Mouse (Mus musculus) intestine, embryonic 14.5 days (tissue): ENCODE data around the gene Mbnl2. TPM values are rescaled to one million over a fixed set of nuclear protein-coding genes. Genes with fewer than 3 reads are reported as not detected.

Experiments
- ATAC-seq: fragments of 200-750 bp; cut with Nextera tagmentation; replicated peaks from 2 replicates; pipeline ENCODE4 v1.8.0; 2017; ENCODE audit warnings: low read depth, moderate number of reproducible peaks, moderate TSS enrichment, moderate library complexity; ENCODE audit not compliant: low FRiP score, low TSS enrichment
- DNase-seq: peaks from one replicate; pipeline ENCODE4 v3.0.0-alpha.2; 2018; ENCODE audit warnings: low spot score
- H3K27ac ChIP-seq: fragments of 300-500 bp; sonication (generic); 2 replicates; pipeline ENCODE4 v1.5.1; 2014; ENCODE audit warnings: low read depth, mild to moderate bottlenecking, control low read depth
- H3K27me3 ChIP-seq: fragments of 300-500 bp; sonication (generic); replicated peaks from 2 replicates; pipeline ENCODE4 v1.6.1; 2014; ENCODE audit warnings: low read length, control low read depth; ENCODE audit not compliant: control insufficient read depth, insufficient read depth
- H3K36me3 ChIP-seq: fragments of 300-500 bp; sonication (generic); 2 replicates; pipeline ENCODE4 v1.6.1; 2014; ENCODE audit warnings: low read length, control low read depth; ENCODE audit not compliant: control insufficient read depth, insufficient read depth
- H3K4me1 ChIP-seq: fragments of 300-500 bp; sonication (generic); replicated peaks from 2 replicates; pipeline ENCODE4 v1.6.1; 2014; ENCODE audit warnings: low read length, control low read depth, mixed read lengths; ENCODE audit not compliant: control insufficient read depth, insufficient read depth
- H3K4me2 ChIP-seq: fragments of 300-500 bp; sonication (generic); 2 replicates; pipeline ENCODE4 v1.6.1; 2014; ENCODE audit warnings: low read length
- H3K4me3 ChIP-seq: fragments of 300-500 bp; sonication (generic); 2 replicates; pipeline ENCODE4 v1.5.1; 2014; ENCODE audit warnings: low read depth, low read length, control low read depth, mixed read lengths
- H3K9ac ChIP-seq: fragments of 300-500 bp; sonication (generic); 2 replicates; pipeline ENCODE4 v1.6.1; 2014; ENCODE audit warnings: mild to moderate bottlenecking, low read length
- H3K9me3 ChIP-seq: fragments of 300-500 bp; sonication (generic); 2 replicates; pipeline ENCODE4 v1.6.1; 2016; ENCODE audit warnings: low read length, control low read depth; ENCODE audit not compliant: control insufficient read depth
- whole genome bisulfite sequencing: fragments of 180-500 bp; shearing (Covaris S2); extraction: QIAGEN DNeasy Blood & Tissue Kit; methylation state at CpG from one replicate; pipeline ENCODE4 v1.1.7; 2014; 5-methylcytosine and 5-hydroxymethylcytosine counted together
- polyA plus RNA-seq: library from polyadenylated mRNA; unstranded; fragments of >200 nt; fragmentation: Nextera tagmentation; extraction: Ambion mirVana; gene quantifications from 2 replicates; pipeline ENCODE4 v1.2.1, GENCODE M21; 2014

The Mbnl2 gene
- polyA plus RNA-seq, 1 experiment from 2014 or later = 111 TPM

GRCm38 (mm10) chr14:120367589-120367988 lies 92.1 kb downstream of the Mbnl2 start:
- WGBS = 91% methylated on average over 4 of the region's 4 CpGs
- no peaks in the 10 kb centered on the region for H3K27me3 ChIP-seq
- no peak overlapping the region for H3K4me3 ChIP-seq
- ATAC-seq (no peak), DNase-seq (no peak)
- H3K4me1 ChIP-seq = peaks cover 36% of the 10 kb centered on the region
- H3K9me3 ChIP-seq = no peaks in the 10 kb centered on the region
- no peak overlapping the region for H3K4me2 ChIP-seq
- no peaks in the 10 kb centered on the region for H3K36me3 ChIP-seq
- no peak overlapping the region for H3K9ac ChIP-seq
- H3K27ac ChIP-seq = no peak overlapping the region

- Histone ChIP-seq H3K27me3 (no peaks in the 10 kb centered on the region), H3K4me3 (no peak overlapping the region), H3K36me3 (no peaks in the 10 kb centered on the region), H3K9me3 (no peaks in the 10 kb centered on the region), H3K27ac (no peak overlapping the region), H3K4me1 (peaks cover 40% of the 10 kb centered on the region), H3K9ac (no peak overlapping the region), H3K4me2 (no peak overlapping the region)
- DNase-seq (no peak), ATAC-seq (no peak)
- WGBS = 84% methylated on average over 5 of the region's 5 CpGs
Observed at GRCm38 (mm10) chr14:120368456-120368855, 93.0 kb downstream of the Mbnl2 start.

DNA sequence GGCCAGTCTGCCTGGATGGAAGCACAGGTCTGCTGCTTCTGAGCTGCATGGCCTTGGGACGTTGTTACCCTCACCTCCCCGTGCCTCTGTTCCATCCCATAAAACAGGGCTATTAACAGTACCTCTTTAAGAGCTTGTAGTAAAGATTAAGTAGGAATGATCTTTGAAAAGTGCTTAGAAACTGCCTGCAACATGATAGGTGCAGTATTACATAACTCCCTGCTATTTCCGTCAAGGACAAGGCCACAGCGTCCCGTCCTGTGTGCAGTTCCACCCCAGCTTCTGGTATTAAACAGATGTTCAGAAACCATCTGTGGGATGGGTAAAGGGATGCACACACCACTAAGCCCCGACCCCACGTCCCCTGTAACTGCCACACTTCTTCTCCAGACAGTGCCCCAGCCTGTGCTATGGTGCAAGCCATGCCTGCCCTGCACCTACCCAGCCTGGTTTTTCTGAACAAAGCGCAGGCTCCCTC lies 93.5 kb downstream of the Mbnl2 start:
- no peak for DNase-seq
- no peak overlapping the region for H3K4me2 ChIP-seq
- peak; percentile 52; the same call in 1 of the 2 replicates for ATAC-seq
- no peak overlapping the region for H3K27ac ChIP-seq
- H3K4me1 ChIP-seq = peaks cover 42% of the 10 kb centered on the region
- 48% methylated on average over 8 of the region's 8 CpGs for WGBS
- no peak overlapping the region for H3K9ac ChIP-seq
- H3K36me3 ChIP-seq = no peaks in the 10 kb centered on the region
- H3K4me3 ChIP-seq = no peak overlapping the region
- H3K27me3 ChIP-seq = no peaks in the 10 kb centered on the region
- no peaks in the 10 kb centered on the region for H3K9me3 ChIP-seq

- Histone ChIP-seq H3K27me3 (no peaks in the 10 kb centered on the region), H3K36me3 (no peaks in the 10 kb centered on the region), H3K9me3 (no peaks in the 10 kb centered on the region), H3K4me3 (no peak overlapping the region), H3K4me1 (peaks cover 42% of the 10 kb centered on the region), H3K9ac (no peak overlapping the region), H3K27ac (no peak overlapping the region), H3K4me2 (no peak overlapping the region)
- 83% methylated on average over 14 of the region's 14 CpGs for WGBS
- ATAC-seq = no peak
- no peak for DNase-seq
Observed at GRCm38 (mm10) chr14:120370044-120370443, 94.6 kb downstream of the Mbnl2 start.

- Histone ChIP-seq H3K4me3 (no peak overlapping the region), H3K27me3 (no peaks in the 10 kb centered on the region), H3K4me2 (no peak overlapping the region), H3K36me3 (no peaks in the 10 kb centered on the region), H3K27ac (no peak overlapping the region), H3K9me3 (no peaks in the 10 kb centered on the region), H3K9ac (no peak overlapping the region), H3K4me1 (peaks cover 44% of the 10 kb centered on the region)
- no peak for ATAC-seq
- no peak for DNase-seq
- WGBS = 85% methylated on average over 11 of the region's 11 CpGs
Observed at GRCm38 (mm10) chr14:120370631-120371030, 95.2 kb downstream of the Mbnl2 start.

DNA sequence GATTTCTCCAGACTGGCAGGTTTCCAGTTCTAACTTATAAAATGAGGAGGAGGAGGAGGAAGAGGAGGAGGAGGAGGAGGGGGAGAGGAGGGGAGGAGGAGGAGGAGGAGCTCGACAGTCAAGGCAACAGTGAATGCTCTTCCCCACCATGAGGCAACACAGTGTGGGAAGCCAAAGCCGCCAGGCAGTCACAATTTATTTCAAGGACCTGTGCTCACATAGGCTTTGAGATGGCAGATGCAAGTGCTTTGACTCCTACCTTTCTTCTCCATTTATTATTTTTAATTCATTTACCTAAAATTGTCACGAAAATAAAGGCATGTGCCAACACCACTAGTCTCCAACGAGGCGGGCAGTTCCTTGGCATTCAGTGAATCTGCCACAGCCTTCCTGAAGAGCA lies 95.7 kb downstream of the Mbnl2 start:
- 75% methylated on average over 5 of the region's 5 CpGs for WGBS
- no peak overlapping the region for H3K27ac ChIP-seq

GRCm38 (mm10) chr14:120373026-120374024 lies 97.9 kb downstream of the Mbnl2 start:
- Histone ChIP-seq H3K9me3 (no peaks in the 10 kb centered on the region), H3K27me3 (no peaks in the 10 kb centered on the region), H3K4me2 (no peak overlapping the region), H3K4me3 (no peak overlapping the region), H3K36me3 (no peaks in the 10 kb centered on the region), H3K27ac (no peak overlapping the region), H3K9ac (no peak overlapping the region), H3K4me1 (peaks cover 58% of the 10 kb centered on the region)
- DNase-seq = no peak
- no peak for ATAC-seq
- 49% methylated on average over 11 of the region's 11 CpGs for WGBS

More for the DNA sequence above, 95.7 kb downstream of the Mbnl2 start:
- H3K4me3 ChIP-seq = no peak overlapping the region
- H3K9ac ChIP-seq = no peak overlapping the region
- no peak overlapping the region for H3K4me2 ChIP-seq
- DNase-seq = no peak
- H3K36me3 ChIP-seq = no peaks in the 10 kb centered on the region
- H3K4me1 ChIP-seq = peaks cover 49% of the 10 kb centered on the region
- H3K27me3 ChIP-seq = no peaks in the 10 kb centered on the region
- ATAC-seq = no peak
- H3K9me3 ChIP-seq = no peaks in the 10 kb centered on the region

DNA sequence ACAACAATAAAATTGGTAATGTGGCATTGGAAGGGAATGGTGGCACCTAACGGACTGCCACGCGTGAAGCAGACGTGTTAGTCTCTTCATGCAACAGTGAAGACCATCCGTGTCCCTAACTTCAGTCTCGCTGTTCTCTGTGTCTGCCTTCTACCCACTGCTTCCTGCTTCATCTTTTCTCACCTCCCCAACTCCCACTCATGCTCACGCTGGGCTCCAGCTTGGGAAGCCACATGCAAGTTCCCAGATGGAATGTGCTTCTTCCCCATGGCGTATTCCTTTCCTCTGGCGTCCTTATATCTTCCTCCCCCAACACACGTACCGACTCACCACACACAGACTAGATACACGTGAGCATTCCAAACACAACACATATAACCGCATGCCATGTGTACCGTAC lies 99.3 kb downstream of the Mbnl2 start:
- DNase-seq = no peak
- Histone ChIP-seq H3K4me2 (no peak overlapping the region), H3K27me3 (no peaks in the 10 kb centered on the region), H3K36me3 (no peaks in the 10 kb centered on the region), H3K27ac (no peak overlapping the region), H3K9me3 (no peaks in the 10 kb centered on the region), H3K4me3 (no peak overlapping the region), H3K9ac (no peak overlapping the region), H3K4me1 (peaks cover 58% of the 10 kb centered on the region)
- 93% methylated on average over 14 of the region's 14 CpGs for WGBS
- ATAC-seq = no peak
